Mouse (Mus musculus): Measurements from ENCODE around the gene Asb13.

- no peak for TF ChIP-seq CTCF (IDR thresholded peaks at IDR 0.05; ENCODE audit: low read depth, low read length)
- TF ChIP-seq TAL1 (conservative IDR thresholded peaks at IDR 0.05; ENCODE audit: low read depth, low read length) = no peak
- no peak for TF ChIP-seq POLR2AphosphoS5 (IDR thresholded peaks at IDR 0.05; ENCODE audit: insufficient replicate concordance, low read depth, low read length)
Measured at GRCm38 (mm10) chr13:3694599-3695343, 60.9 kb downstream of the Asb13 start.

Data from G1E (cell line).